Mouse (Mus musculus) midbrain, embryonic 15.5 days (tissue): ENCODE data around the gene Espn. TPM values are rescaled to one million over a fixed set of nuclear protein-coding genes. Genes with fewer than 3 reads are reported as not detected.
A peak's percentile ranks its signal among the peaks of the same experiment; 100 is the strongest.

Experiments used
- ATAC-seq: fragments of 200-750 bp; cut with Nextera tagmentation; replicated peaks from 2 replicates; pipeline ENCODE4 v1.8.0; 2017; ENCODE audit warnings: moderate TSS enrichment
- H3K27ac ChIP-seq: fragments of 300-500 bp; sonication (generic); 2 replicates; pipeline ENCODE4 v1.5.1; 2015; ENCODE audit warnings: mild to moderate bottlenecking, inconsistent platforms
- H3K27me3 ChIP-seq: fragments of 300-500 bp; sonication (generic); replicated peaks from 2 replicates; pipeline ENCODE4 v1.6.1; 2015; ENCODE audit warnings: inconsistent platforms
- H3K36me3 ChIP-seq: fragments of 300-500 bp; sonication (generic); replicated peaks from 2 replicates; pipeline ENCODE4 v1.6.1; 2015; ENCODE audit warnings: inconsistent platforms
- H3K4me1 ChIP-seq: fragments of 300-500 bp; sonication (generic); 2 replicates; pipeline ENCODE4 v1.6.1; 2015; ENCODE audit warnings: inconsistent platforms
- H3K4me2 ChIP-seq: fragments of 300-500 bp; sonication (generic); 2 replicates; pipeline ENCODE4 v1.6.1; 2015; ENCODE audit warnings: inconsistent platforms, mild to moderate bottlenecking, moderate library complexity
- H3K4me3 ChIP-seq: fragments of 300-500 bp; sonication (generic); 2 replicates; pipeline ENCODE4 v1.5.1; 2015; ENCODE audit warnings: mild to moderate bottlenecking, inconsistent platforms
- H3K9ac ChIP-seq: fragments of 300-500 bp; sonication (generic); 2 replicates; pipeline ENCODE4 v1.6.1; 2015; ENCODE audit warnings: mild to moderate bottlenecking, inconsistent platforms
- H3K9me3 ChIP-seq: fragments of 300-500 bp; sonication (generic); 2 replicates; pipeline ENCODE4 v1.6.1; 2016; ENCODE audit warnings: inconsistent platforms
- WGBS: fragments of 180-500 bp; shearing (Covaris S2); methylation state at CpG from one replicate; pipeline ENCODE4 v1.1.7; 2015; ENCODE audit warnings: mixed read lengths; 5-methylcytosine and 5-hydroxymethylcytosine counted together
- polyA plus RNA-seq: library from polyadenylated mRNA; unstranded; fragments of >200 nt; fragmentation: Nextera tagmentation; extraction: Ambion mirVana; gene quantifications from 2 replicates; pipeline ENCODE4 v1.2.1, GENCODE M21; 2015

Gene Espn
- polyA plus RNA-seq, 1 experiment from 2014 or later: 0.13 TPM

DNA sequence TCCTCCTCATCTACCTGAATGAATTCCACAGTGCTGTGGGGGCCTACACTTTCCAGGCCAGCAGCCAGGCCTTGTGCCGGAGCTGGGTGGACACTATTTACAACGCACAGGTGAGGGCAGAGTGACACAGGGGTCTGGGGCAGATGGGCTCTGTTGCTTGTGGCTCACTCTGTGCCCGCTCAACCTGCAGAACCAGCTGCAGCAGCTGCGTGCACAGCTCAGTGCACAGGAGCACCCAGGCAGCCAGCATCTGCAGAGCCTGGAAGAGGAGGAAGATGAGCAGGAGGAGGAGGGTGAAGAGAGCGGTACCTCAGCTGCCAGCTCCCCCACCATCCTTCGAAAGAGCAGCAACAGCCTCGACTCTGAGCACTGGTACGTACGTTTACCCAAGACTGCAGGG is 39.8 kb downstream of the Espn start:
- H3K27ac ChIP-seq: no peak overlapping the region
- ATAC-seq: no peak
- no peak overlapping the region for H3K4me3 ChIP-seq
- peaks cover 24% of the 10 kb centered on the region for H3K4me1 ChIP-seq
- H3K4me2 ChIP-seq: no peak overlapping the region
- no peak overlapping the region for H3K9ac ChIP-seq
- WGBS: 71% methylated on average over 9 of the region's 9 CpGs
- peaks cover 39% of the 10 kb centered on the region for H3K27me3 ChIP-seq
- H3K9me3 ChIP-seq: no peaks in the 10 kb centered on the region
- no peaks in the 10 kb centered on the region for H3K36me3 ChIP-seq

- H3K9me3 ChIP-seq: no peaks in the 10 kb centered on the region
- no peak for ATAC-seq
Measured at GRCm38 (mm10) chr4:152110689-152111088, 41.5 kb downstream of the Espn start.

GRCm38 (mm10) chr4:152109509-152109908 is 42.7 kb downstream of the Espn start:
- Histone ChIP-seq H3K27ac (no peak overlapping the region), H3K9me3 (no peaks in the 10 kb centered on the region), H3K9ac (no peak overlapping the region), H3K4me1 (peaks cover 19% of the 10 kb centered on the region), H3K36me3 (no peaks in the 10 kb centered on the region), H3K27me3 (peaks cover 11% of the 10 kb centered on the region; the same call in 1 of the 2 replicates), H3K4me2 (no peak overlapping the region), H3K4me3 (no peak overlapping the region)
- ATAC-seq: no peak
- 91% methylated on average over 3 of the region's 3 CpGs for WGBS

More at GRCm38 (mm10) chr4:152110689-152111088, 41.5 kb downstream of the Espn start:
- Histone ChIP-seq H3K4me1 (peaks cover 22% of the 10 kb centered on the region), H3K36me3 (no peaks in the 10 kb centered on the region), H3K4me3 (no peak overlapping the region), H3K4me2 (no peak overlapping the region), H3K27me3 (peaks cover 23% of the 10 kb centered on the region), H3K9ac (no peak overlapping the region), H3K27ac (no peak overlapping the region)
- WGBS: 87% methylated on average over 4 of the region's 4 CpGs

DNA sequence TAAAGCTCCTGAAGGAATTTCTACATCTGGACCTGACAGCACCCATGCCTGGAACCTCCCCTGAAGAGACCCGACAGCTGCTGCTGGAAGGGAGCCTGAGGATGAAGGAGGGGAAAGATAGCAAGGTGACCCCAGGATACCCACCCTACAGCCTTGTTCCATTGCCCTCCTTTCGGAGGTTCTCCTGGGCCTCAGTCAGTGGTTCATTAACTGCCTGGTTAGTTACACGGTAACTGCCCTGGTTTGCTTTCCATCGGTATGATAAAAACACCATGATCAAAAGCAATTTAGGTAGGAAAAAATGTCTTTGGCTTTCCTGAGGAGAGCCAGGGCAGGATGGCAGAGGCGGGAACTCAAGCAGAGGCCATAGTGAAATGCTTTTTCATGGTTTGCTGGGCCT is 43.5 kb downstream of the Espn start:
- WGBS: 88% methylated on average over 5 of the region's 5 CpGs
- no peak for ATAC-seq

GRCm38 (mm10) chr4:152107971-152108509 is 44.1 kb downstream of the Espn start:
- ATAC-seq: peak; percentile 93
- H3K27ac ChIP-seq: peak overlapping the region; percentile 71
- H3K36me3 ChIP-seq: no peaks in the 10 kb centered on the region
- peak overlapping the region; percentile 60 for H3K4me2 ChIP-seq
- peak overlapping the region; percentile 36 for H3K4me3 ChIP-seq
- H3K4me1 ChIP-seq: peaks cover 19% of the 10 kb centered on the region
- H3K27me3 ChIP-seq: no peaks in the 10 kb centered on the region
- peak overlapping the region; percentile 41 for H3K9ac ChIP-seq
- no peaks in the 10 kb centered on the region for H3K9me3 ChIP-seq
- 8% methylated on average over 30 of the region's 30 CpGs for WGBS

More for the DNA sequence above, 43.5 kb downstream of the Espn start:
- Histone ChIP-seq H3K27me3 (peaks cover 3% of the 10 kb centered on the region; the same call in 1 of the 2 replicates), H3K9me3 (no peaks in the 10 kb centered on the region), H3K4me1 (peaks cover 19% of the 10 kb centered on the region), H3K4me3 (peak overlapping the region; percentile 36), H3K27ac (peak overlapping the region; percentile 71), H3K36me3 (no peaks in the 10 kb centered on the region), H3K9ac (peak overlapping the region; percentile 41), H3K4me2 (peak overlapping the region; percentile 60)

DNA sequence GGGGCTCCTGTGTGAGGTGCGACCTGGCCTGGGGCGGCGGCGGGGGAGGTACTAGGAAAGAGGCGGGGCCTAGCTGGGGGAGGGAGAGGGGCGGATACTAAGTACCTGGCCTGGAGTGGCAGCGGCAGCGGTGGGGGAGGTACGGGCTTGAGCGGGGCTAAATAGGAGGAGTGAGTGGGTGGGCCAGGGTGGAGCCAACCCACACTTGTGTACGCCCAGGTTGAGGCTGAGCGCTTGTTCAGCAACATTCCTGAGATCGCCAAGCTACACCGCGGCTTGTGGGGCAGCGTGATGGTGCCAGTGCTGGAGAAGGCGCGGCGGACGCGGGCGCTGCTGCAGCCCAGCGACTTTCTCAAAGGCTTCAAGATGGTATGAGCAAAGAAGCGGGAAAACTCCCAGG is 44.7 kb downstream of the Espn start:
- ATAC-seq: peak; percentile 79
- no peaks in the 10 kb centered on the region for H3K9me3 ChIP-seq
- WGBS: 5% methylated on average over 24 of the region's 24 CpGs

DNA sequence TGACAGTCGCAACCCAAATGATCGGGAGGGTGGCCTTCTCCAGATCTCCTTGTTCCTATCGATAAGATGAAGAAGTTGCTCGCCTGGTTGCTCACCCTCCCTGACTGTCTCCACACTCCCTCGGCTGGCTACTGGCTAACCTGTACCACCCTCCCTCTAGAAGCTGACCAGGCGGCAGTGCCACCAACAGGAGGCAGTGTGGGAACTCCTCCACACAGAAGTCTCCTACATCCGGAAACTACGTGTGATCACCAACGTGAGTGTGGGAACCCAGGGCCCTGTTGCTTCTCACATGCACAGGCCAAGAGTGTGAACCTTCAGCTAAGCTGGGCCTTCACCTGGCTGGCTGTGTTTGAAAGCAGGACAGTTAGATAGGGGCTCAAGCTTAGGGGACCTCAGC is 45.4 kb downstream of the Espn start:
- Histone ChIP-seq H3K27me3 (no peaks in the 10 kb centered on the region), H3K27ac (no peak overlapping the region), H3K4me1 (peaks cover 19% of the 10 kb centered on the region), H3K4me3 (no peak overlapping the region), H3K36me3 (no peaks in the 10 kb centered on the region), H3K9me3 (no peaks in the 10 kb centered on the region), H3K4me2 (no peak overlapping the region), H3K9ac (no peak overlapping the region)
- ATAC-seq: no peak
- 66% methylated on average over 9 of the region's 9 CpGs for WGBS

More for the DNA sequence above, 44.7 kb downstream of the Espn start:
- Histone ChIP-seq H3K9ac (peak overlapping the region; percentile 32), H3K27ac (peak overlapping the region; percentile 71), H3K27me3 (no peaks in the 10 kb centered on the region), H3K4me1 (peaks cover 19% of the 10 kb centered on the region), H3K4me2 (peak overlapping the region; percentile 60), H3K4me3 (peak overlapping the region; percentile 36), H3K36me3 (no peaks in the 10 kb centered on the region)

DNA sequence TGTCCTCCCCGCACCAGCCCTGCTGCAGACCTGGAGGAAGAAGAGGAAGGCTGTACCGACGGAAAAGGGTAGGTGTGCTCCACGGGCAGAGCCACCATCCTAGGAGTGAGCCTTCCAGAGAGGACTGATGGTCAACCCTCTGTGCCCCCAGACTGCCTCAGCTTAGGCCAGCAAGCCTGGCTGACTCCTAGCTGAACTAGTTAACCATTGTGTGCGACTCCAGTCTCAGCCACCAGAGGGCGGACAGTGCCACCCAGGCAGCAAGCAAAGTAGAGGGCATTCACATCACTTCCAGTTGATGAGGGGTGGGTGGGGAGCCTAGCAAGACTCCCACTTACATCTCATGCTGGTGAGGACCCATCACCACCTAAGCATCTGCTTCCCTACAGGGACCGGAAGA is 49.1 kb downstream of the Espn start:
- 42% methylated on average over 7 of the region's 7 CpGs for WGBS
- Histone ChIP-seq H3K4me1 (peaks cover 9% of the 10 kb centered on the region), H3K9me3 (no peaks in the 10 kb centered on the region), H3K27ac (no peak overlapping the region), H3K4me3 (no peak overlapping the region), H3K4me2 (no peak overlapping the region), H3K27me3 (no peaks in the 10 kb centered on the region), H3K36me3 (no peaks in the 10 kb centered on the region), H3K9ac (no peak overlapping the region)
- ATAC-seq: no peak

DNA sequence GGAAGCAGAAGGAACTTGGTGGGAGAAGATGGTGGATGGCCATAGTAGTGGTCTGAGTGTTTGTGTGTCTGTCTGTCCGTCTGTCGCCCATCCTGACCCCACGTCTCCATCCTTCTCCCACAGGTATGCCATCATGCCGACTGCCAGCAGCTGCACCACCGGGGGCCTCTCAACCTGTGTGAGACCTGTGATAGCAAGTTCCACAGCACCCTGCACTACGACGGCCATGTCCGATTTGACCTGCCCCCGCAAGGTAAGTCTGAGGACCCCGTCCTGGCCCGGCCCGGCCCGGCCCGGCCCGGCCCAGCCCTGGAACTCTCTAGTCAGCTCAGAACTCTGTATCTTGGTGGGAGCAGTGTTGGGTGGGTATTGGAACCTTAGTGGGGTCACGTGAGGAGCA is 50.2 kb downstream of the Espn start:
- WGBS: 96% methylated on average over 16 of the region's 16 CpGs
- no peaks in the 10 kb centered on the region for H3K27me3 ChIP-seq
- no peak overlapping the region for H3K4me3 ChIP-seq
- no peak overlapping the region for H3K4me2 ChIP-seq
- H3K4me1 ChIP-seq: no peaks in the 10 kb centered on the region
- no peaks in the 10 kb centered on the region for H3K36me3 ChIP-seq
- H3K9ac ChIP-seq: no peak overlapping the region
- ATAC-seq: no peak
- no peaks in the 10 kb centered on the region for H3K9me3 ChIP-seq
- H3K27ac ChIP-seq: no peak overlapping the region

DNA sequence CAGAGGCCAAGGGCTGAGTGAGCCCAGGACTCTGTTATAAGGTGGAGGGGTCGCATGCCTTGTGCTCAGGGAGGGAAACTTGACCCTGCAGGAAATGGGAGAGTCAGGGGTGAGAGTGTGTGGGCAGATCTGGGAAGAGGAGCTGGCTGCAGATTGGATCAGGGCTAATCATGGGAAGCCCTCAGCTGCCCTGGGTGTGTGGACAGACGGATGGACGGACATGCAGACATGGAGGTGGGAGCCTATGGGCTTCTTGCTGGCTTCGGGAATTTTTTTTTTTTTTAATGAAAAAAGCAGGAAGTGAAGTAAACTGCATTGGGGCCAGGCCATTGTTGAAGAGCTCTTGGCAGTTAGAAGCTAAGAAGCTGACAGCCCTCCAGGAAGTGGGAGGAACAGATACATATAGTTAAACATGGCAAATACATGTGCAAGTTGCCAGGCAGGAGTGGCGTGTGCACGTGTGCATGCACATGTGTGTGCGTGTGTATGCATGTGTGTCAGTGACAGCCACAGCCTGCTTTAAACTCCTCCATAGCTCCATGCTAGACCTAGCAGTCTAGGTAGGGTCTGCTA is 51.0 kb downstream of the Espn start:
- Histone ChIP-seq H3K4me2 (no peak overlapping the region), H3K9me3 (no peaks in the 10 kb centered on the region), H3K4me3 (no peak overlapping the region), H3K36me3 (no peaks in the 10 kb centered on the region), H3K27ac (no peak overlapping the region), H3K27me3 (no peaks in the 10 kb centered on the region), H3K4me1 (peaks cover 4% of the 10 kb centered on the region), H3K9ac (no peak overlapping the region)
- 86% methylated on average over 7 of the region's 7 CpGs for WGBS
- no peak for ATAC-seq

GRCm38 (mm10) chr4:152100541-152100940 is 51.6 kb downstream of the Espn start:
- Histone ChIP-seq H3K27me3 (no peaks in the 10 kb centered on the region), H3K4me1 (peaks cover 4% of the 10 kb centered on the region), H3K4me2 (no peak overlapping the region), H3K36me3 (no peaks in the 10 kb centered on the region), H3K9ac (no peak overlapping the region), H3K4me3 (no peak overlapping the region), H3K9me3 (no peaks in the 10 kb centered on the region), H3K27ac (no peak overlapping the region)
- no peak for ATAC-seq
- 79% methylated on average over 11 of the region's 11 CpGs for WGBS

DNA sequence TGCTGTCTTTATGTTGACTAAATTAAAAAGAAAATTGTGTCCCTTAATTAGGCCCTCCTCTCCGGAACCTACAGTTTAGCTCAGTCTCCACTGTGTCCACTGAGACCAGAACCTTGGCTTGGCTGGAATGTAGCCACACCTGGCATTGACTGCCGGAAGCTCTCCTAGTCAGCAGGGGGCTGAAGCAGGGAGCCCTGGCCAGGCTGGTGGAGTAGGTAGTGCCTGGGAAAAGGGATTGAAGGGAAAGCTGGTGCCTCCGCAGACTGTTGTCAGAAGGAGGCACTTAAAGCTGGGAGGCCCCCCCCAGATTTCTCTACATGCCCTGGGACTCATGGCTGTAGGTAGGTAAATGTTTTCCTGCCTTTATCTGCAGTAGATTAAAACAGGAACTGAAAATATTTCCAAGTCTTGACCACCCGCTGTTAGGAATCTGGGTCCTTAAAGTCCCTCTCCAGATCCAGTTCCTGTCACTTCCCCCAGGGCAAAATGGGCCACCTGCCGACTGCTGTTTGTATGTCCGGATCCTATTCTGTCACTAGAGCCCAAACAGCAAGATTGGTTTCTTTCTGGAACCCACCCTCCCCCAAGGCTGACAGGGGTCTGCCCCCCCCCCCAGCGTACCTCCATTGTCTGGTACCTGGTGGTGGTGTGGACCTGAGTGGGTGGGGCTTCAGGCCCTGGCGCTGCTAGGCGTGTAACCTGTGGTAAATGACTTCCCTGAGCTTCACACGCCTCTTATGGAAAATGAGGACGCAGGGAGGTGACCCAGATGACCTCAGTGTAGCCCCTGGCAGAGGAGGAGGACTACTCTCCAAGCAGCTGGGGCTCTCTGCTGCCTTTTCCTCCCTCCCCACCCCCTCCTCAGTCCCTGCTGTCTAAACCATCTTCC is 54.0 kb downstream of the Espn start:
- no peak overlapping the region for H3K27ac ChIP-seq
- ATAC-seq: no peak
- no peaks in the 10 kb centered on the region for H3K36me3 ChIP-seq
- H3K27me3 ChIP-seq: no peaks in the 10 kb centered on the region
- no peak overlapping the region for H3K4me3 ChIP-seq
- no peak overlapping the region for H3K9ac ChIP-seq
- no peak overlapping the region for H3K4me2 ChIP-seq
- 32% methylated on average over 11 of the region's 11 CpGs for WGBS
- peaks cover 4% of the 10 kb centered on the region for H3K4me1 ChIP-seq
- no peaks in the 10 kb centered on the region for H3K9me3 ChIP-seq
